Mouse (Mus musculus) midbrain, embryonic 16.5 days (tissue): ENCODE measurements at regions not wholly inside any gene's neighbourhood (a gene's known extent, or its start where the extent isn't known, plus 50 kb on each side); places are given as distances from the start of the nearest gene placed in this dataset.

ENCODE experiments used
- ATAC-seq: fragments of 200-750 bp; cut with Nextera tagmentation; 2 replicates; pipeline ENCODE4 v1.8.0; 2017; ENCODE audit warnings: moderate TSS enrichment
- H3K27ac ChIP-seq: fragments of 300-500 bp; sonication (generic); 2 replicates; pipeline ENCODE4 v1.5.1; 2014; ENCODE audit warnings: mild to moderate bottlenecking, low read length, mixed read lengths
- H3K27me3 ChIP-seq: fragments of 300-500 bp; sonication (generic); 2 replicates; pipeline ENCODE4 v1.6.1; 2014; ENCODE audit warnings: low read depth, low read length, mixed read lengths; ENCODE audit not compliant: control insufficient read depth, insufficient read depth
- H3K36me3 ChIP-seq: fragments of 300-500 bp; sonication (generic); 2 replicates; pipeline ENCODE4 v1.6.1; 2014; ENCODE audit warnings: mild to moderate bottlenecking, low read length, moderate library complexity, mixed read lengths; ENCODE audit not compliant: control insufficient read depth, insufficient read depth
- H3K4me1 ChIP-seq: fragments of 300-500 bp; sonication (generic); 2 replicates; pipeline ENCODE4 v1.6.1; 2014; ENCODE audit warnings: mild to moderate bottlenecking, low read length, mixed read lengths; ENCODE audit not compliant: control insufficient read depth, insufficient read depth
- H3K4me2 ChIP-seq: fragments of 300-500 bp; sonication (generic); 2 replicates; pipeline ENCODE4 v1.6.1; 2014; ENCODE audit warnings: mild to moderate bottlenecking, low read length, mixed read lengths
- H3K4me3 ChIP-seq: fragments of 300-500 bp; sonication (generic); 2 replicates; pipeline ENCODE4 v1.5.1; 2014; ENCODE audit warnings: low read depth, mild to moderate bottlenecking, low read length, moderate library complexity, mixed read lengths
- H3K9ac ChIP-seq: fragments of 300-500 bp; sonication (generic); 2 replicates; pipeline ENCODE4 v1.6.1; 2014; ENCODE audit warnings: low read depth, low read length, mixed read lengths
- H3K9me3 ChIP-seq: fragments of 300-500 bp; sonication (generic); replicated peaks from 2 replicates; pipeline ENCODE4 v1.6.1; 2014; ENCODE audit warnings: mild to moderate bottlenecking, low read length, mixed read lengths; ENCODE audit not compliant: control insufficient read depth, poor library complexity, severe bottlenecking
- WGBS: fragments of 180-500 bp; shearing (Covaris S2); extraction: QIAGEN DNeasy Blood & Tissue Kit; methylation state at CpG from one replicate; pipeline ENCODE4 v1.1.7; 2014; 5-methylcytosine and 5-hydroxymethylcytosine counted together

DNA sequence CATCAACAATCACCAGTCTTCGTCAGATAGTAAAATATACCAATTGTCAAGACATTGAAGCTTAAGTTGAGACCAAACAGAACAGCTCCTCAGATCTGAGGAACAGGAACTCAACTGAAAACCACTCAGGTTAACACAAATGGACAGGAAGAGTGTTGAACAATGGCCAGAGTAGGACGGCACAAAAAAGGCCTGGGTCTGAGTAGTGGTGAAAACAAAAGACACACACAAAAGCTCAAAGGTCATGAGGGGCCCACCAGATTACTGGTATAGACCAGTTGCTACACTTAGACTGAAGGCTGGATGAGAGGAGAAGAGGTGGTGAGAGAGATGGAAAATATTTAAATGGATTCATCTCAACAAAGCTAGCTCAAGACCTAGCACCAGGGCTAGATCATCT lies 302.8 kb downstream of the Gm11361 start:
- Histone ChIP-seq H3K9ac (no peak overlapping the region), H3K27ac (no peak overlapping the region), H3K4me2 (no peak overlapping the region), H3K4me1 (peaks cover 1% of the 10 kb centered on the region; the same call in 1 of the 2 replicates), H3K9me3 (no peaks in the 10 kb centered on the region), H3K4me3 (no peak overlapping the region), H3K36me3 (no peaks in the 10 kb centered on the region), H3K27me3 (no peaks in the 10 kb centered on the region)
- WGBS = 57% methylated on average over 2 of the region's 2 CpGs
- no peak for ATAC-seq

DNA sequence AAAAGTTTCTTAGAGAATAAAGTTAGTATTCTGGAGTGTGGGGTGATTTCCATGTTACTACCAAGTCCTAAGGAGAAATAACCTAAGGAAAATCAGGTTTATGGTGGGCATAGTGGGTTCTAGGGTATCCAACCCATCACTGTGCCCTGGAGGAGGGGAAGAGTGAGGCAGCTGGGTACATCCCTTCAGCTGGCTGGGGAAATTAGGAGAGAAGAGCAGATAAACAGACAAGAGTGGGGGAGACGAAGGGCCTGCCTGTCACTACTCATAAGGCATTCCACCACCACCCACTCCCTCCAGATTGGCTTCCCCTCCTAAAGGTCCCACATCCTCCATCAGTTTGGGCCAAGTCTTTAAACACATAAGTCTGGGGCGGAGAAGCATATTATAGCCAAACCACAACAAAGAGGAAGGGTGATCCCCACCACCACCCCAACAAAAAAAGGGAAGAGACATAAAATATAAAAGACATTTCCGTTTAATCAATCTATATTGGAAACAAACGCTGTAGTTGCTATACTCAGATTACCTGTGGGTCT lies 299.8 kb downstream of the Gm11361 start:
- 93% methylated on average over 4 of the region's 4 CpGs for WGBS
- no peaks in the 10 kb centered on the region for H3K9me3 ChIP-seq
- H3K36me3 ChIP-seq = no peaks in the 10 kb centered on the region
- peaks cover 17% of the 10 kb centered on the region for H3K4me1 ChIP-seq
- H3K9ac ChIP-seq = no peak overlapping the region
- H3K4me2 ChIP-seq = no peak overlapping the region
- no peak overlapping the region for H3K4me3 ChIP-seq
- H3K27ac ChIP-seq = no peak overlapping the region
- H3K27me3 ChIP-seq = no peaks in the 10 kb centered on the region
- ATAC-seq = no peak

DNA sequence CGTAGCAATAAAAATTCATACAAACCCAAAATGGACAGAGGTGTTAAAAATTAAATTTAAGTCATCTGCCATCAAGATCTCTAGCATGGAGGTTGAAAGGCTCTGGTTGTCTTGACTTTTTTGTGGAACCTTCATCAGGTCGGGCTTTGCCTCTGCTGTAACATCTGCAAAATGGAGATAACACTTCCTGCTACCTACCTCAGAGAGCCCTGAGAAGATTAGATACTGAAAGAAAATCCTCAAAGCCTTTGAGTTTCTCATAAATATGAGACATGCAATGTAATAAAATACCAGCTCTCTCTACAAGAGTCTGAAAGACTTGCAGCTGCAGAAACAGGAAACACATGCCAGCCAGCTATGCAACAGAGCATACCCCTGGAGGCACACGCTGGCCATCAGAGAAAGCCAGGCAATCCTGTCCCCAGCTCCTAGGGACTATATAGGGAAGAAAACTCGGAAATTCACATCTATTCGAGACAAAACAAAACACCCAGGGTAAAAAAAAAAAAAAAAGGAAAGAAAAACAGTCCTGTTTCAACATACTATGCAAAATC lies 299.1 kb downstream of the Gm11361 start:
- peaks cover 17% of the 10 kb centered on the region for H3K4me1 ChIP-seq
- H3K36me3 ChIP-seq = no peaks in the 10 kb centered on the region
- no peak overlapping the region for H3K9ac ChIP-seq
- 80% methylated on average over 5 of the region's 5 CpGs for WGBS
- H3K4me3 ChIP-seq = no peak overlapping the region
- no peak overlapping the region for H3K27ac ChIP-seq
- no peaks in the 10 kb centered on the region for H3K27me3 ChIP-seq
- H3K4me2 ChIP-seq = no peak overlapping the region
- no peaks in the 10 kb centered on the region for H3K9me3 ChIP-seq
- ATAC-seq = no peak

DNA sequence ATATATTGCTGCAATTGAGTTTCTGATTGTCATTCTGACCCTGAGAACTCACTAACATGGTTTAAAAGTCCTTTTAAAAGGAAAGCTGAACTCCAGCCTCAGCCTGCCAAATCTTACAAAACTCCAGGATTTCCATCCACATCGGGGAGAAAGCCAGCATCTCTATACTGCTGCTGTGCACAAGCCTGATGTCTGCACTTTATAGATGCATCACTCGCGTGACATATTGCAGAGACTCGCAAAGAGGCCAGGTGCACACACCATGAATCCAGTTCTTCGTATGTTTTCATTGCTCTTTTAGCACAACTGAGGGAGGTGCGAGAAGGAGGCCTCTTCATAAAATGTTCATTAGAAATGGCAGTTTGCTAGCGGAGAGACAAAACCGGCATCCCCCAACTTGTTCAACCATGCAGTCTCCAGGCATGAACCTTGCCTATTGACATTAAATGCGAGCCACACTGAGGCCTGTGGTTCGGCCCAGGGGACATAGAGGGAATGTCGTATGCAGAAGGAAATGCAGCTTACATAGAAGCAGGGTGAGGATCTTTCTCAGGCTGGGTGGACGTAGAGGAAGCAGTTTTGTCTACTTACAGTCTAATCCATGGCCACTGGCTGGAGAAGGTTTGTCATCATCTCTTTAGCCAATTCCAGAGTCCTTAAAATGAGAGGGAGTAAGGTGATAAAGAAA lies 297.0 kb downstream of the Gm11361 start:
- H3K4me3 ChIP-seq = no peak overlapping the region
- WGBS = 72% methylated on average over 12 of the region's 12 CpGs
- no peaks in the 10 kb centered on the region for H3K9me3 ChIP-seq
- no peak overlapping the region for H3K4me2 ChIP-seq
- ATAC-seq = no peak
- peaks cover 17% of the 10 kb centered on the region for H3K4me1 ChIP-seq
- H3K27me3 ChIP-seq = no peaks in the 10 kb centered on the region
- H3K36me3 ChIP-seq = no peaks in the 10 kb centered on the region
- no peak overlapping the region for H3K9ac ChIP-seq
- H3K27ac ChIP-seq = no peak overlapping the region; the same call in 1 of the 2 replicates

DNA sequence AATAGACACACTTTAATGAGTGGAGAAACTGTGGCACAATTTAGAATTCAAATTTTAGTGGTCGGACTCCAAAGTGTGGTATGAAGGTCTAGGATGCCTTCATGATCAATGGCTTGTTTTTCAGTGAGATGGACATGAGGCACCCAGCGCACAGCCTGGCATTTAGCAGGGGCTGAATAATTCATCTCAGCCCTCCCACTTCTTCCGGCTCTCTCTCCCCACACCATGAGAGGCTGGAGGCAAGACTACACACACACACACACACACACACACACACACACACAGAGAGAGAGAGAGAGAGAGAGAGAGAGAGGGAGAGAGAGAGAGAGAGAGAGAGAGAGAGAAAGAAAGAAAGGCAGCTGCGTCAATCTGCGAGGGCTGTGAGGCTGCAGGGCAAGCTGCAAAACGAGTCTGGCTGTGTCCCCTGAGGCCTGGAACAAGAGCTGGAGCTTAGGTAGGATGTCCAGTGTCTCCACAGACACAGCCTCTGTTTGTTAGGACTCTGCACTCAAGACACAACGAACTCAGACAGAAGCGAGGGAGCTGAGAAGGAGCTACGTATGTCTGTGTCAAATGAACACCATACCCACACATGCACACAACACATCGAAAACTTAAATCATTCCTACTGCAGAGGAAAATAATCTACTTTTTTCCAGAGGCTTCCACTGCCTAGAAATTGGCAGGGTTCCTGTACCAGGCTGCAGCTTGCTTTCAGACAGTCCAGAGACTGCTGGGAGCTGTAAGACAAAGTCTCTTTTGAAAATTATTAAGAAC lies 295.8 kb downstream of the Gm11361 start:
- ATAC-seq = peak; percentile 70
- Histone ChIP-seq H3K9ac (peak overlapping the region; percentile 54), H3K9me3 (no peaks in the 10 kb centered on the region), H3K4me1 (peaks cover 17% of the 10 kb centered on the region), H3K27me3 (no peaks in the 10 kb centered on the region), H3K4me2 (peak overlapping the region; percentile 31), H3K4me3 (no peak overlapping the region), H3K27ac (peak overlapping the region; percentile 69), H3K36me3 (no peaks in the 10 kb centered on the region)
- WGBS = 27% methylated on average over 10 of the region's 10 CpGs

DNA sequence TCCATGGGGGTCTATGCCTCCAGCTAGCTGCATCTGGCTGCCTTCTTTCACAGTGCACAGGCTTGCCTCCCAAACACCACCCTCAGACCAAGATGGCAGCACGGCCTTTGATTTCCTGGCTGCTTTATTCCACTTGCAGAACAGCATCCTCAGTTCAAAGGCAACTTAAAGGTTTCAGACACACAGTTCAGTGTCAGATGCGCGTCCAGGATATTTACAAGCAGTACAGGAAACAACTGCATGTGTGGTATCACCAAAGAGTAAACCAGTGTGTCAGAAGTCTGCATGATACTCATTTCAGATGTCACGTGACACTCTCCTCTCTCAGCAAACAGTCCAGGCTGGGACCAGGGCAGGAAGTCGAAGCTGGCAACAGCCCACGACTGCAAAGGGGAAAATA lies 294.2 kb downstream of the Gm11361 start:
- Histone ChIP-seq H3K36me3 (no peaks in the 10 kb centered on the region), H3K4me2 (no peak overlapping the region), H3K27me3 (no peaks in the 10 kb centered on the region), H3K4me1 (peaks cover 17% of the 10 kb centered on the region), H3K27ac (no peak overlapping the region), H3K4me3 (no peak overlapping the region), H3K9ac (no peak overlapping the region), H3K9me3 (no peaks in the 10 kb centered on the region)
- no peak for ATAC-seq
- 88% methylated on average over 6 of the region's 6 CpGs for WGBS

DNA sequence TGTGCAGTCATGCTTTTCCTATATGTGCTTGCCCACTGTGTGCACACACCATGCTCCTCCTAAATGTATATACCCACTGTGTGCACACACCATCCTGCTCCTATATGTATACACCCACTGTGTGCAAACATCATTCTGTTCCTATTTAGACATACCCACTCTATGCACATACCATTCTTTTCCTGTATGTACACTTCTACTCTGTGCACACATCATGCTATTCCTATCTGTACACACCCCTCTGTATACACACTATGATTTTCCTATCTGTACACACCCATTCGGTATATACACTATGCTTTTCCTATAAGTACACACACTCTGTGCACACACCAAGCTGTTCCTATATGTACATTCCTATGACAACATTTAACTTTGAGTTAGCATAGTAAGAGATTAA lies 288.5 kb downstream of the Gm11361 start:
- Histone ChIP-seq H3K9ac (no peak overlapping the region), H3K4me1 (peaks cover 19% of the 10 kb centered on the region), H3K27ac (peak overlapping the region; percentile 64), H3K9me3 (no peaks in the 10 kb centered on the region), H3K27me3 (no peaks in the 10 kb centered on the region), H3K4me3 (no peak overlapping the region), H3K36me3 (no peaks in the 10 kb centered on the region), H3K4me2 (no peak overlapping the region)
- 92% methylated on average over 1 of the region's 1 CpGs for WGBS
- ATAC-seq = peak; percentile 21; the same call in 1 of the 2 replicates

DNA sequence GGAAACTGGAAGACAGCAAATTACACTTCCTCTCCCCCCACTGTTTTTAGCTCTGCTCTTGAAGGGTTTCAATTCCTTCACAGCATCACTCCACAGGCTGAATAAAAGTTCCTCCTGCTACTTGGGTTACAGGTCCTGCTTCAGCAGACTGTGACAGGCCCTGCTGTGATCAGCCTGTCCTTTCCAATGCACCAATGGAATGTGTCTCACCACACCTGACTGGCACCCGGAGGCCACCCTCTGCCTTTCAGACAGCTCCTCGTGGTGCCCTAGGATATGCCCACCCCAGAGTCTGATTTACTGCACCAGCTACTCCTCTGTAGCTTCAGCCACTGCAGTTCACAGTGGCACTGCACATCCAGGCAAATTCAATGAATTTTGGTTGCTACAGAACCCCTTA lies 288.0 kb downstream of the Gm11361 start:
- Histone ChIP-seq H3K27me3 (no peaks in the 10 kb centered on the region), H3K9me3 (no peaks in the 10 kb centered on the region), H3K4me1 (peaks cover 19% of the 10 kb centered on the region), H3K9ac (no peak overlapping the region), H3K4me2 (no peak overlapping the region), H3K27ac (peak overlapping the region; percentile 64), H3K4me3 (no peak overlapping the region), H3K36me3 (no peaks in the 10 kb centered on the region)
- peak; percentile 36 for ATAC-seq
- WGBS = 19% methylated on average over 2 of the region's 2 CpGs

DNA sequence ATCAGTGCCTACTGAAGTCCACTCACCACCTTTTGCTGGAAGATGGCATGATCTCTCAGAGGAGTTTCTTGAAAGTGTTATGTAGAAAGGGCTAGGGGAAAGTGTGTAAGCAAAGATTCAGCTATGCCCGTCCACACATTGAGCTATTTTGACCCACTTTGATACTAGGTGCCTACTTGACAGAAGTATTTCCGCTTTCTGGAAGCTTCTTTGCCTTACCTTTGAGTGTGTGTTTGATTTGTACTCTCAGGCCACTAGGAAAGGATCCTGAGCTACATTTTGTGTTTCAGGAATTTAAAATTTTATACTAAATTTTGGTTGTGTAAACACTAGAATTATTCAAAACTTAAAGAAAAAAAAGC lies 287.5 kb downstream of the Gm11361 start:
- H3K4me1 ChIP-seq = peaks cover 19% of the 10 kb centered on the region
- no peak for ATAC-seq
- H3K27ac ChIP-seq = peak overlapping the region; percentile 82
- 53% methylated on average over 2 of the region's 2 CpGs for WGBS
- H3K27me3 ChIP-seq = no peaks in the 10 kb centered on the region
- peak overlapping the region; percentile 21 for H3K4me3 ChIP-seq
- H3K36me3 ChIP-seq = no peaks in the 10 kb centered on the region
- no peaks in the 10 kb centered on the region for H3K9me3 ChIP-seq
- H3K9ac ChIP-seq = peak overlapping the region; percentile 49; the same call in 1 of the 2 replicates
- peak overlapping the region; percentile 47 for H3K4me2 ChIP-seq
